Mouse (Mus musculus) erythroblast, embryonic 14.5 days (primary cell): Measurements from ENCODE around the gene Tef. TPM values are rescaled to one million over a fixed set of nuclear protein-coding genes. Genes with fewer than 3 reads are reported as not detected.
A peak's percentile ranks its signal among the peaks of the same experiment; 100 is the strongest.

Experiments
- H3K27me3 ChIP-seq: 2 replicates; pipeline ENCODE4 v1.6.1; 2012; ENCODE audit warnings: inconsistent platforms; ENCODE audit not compliant: control insufficient read depth
- H3K36me3 ChIP-seq: 2 replicates; pipeline ENCODE4 v1.6.1; 2012; ENCODE audit warnings: mild to moderate bottlenecking, inconsistent platforms; ENCODE audit not compliant: control insufficient read depth
- H3K4me1 ChIP-seq: 2 replicates; pipeline ENCODE4 v1.6.1; 2012; ENCODE audit warnings: inconsistent platforms; ENCODE audit not compliant: control insufficient read depth
- H3K4me3 ChIP-seq: replicated peaks from 2 replicates; pipeline ENCODE3; 2012; ENCODE audit warnings: moderate library complexity, mild to moderate bottlenecking, inconsistent platforms
- H3K9me3 ChIP-seq: 2 replicates; pipeline ENCODE4 v1.6.1; 2012; ENCODE audit warnings: low read length, inconsistent platforms, mixed read lengths; ENCODE audit not compliant: control insufficient read depth
- GATA1 ChIP-seq: IDR thresholded peaks from 2 replicates; pipeline ENCODE4 v1.6.1; 2012; ENCODE audit warnings: low read length, inconsistent platforms, mixed read lengths
- TAL1 ChIP-seq: IDR thresholded peaks from 3 replicates; pipeline ENCODE4 v1.6.1; 2012; ENCODE audit warnings: low read length, inconsistent platforms, mixed read lengths
- polyA plus RNA-seq: library from polyadenylated mRNA; stranded (reverse); fragments of >175 nt; gene quantifications from 2 replicates; pipeline ENCODE4 v1.2.3, GENCODE M21; 2012

Tef gene
- polyA plus RNA-seq = 0.26 and 0.90 TPM in 2 replicates

- Histone ChIP-seq H3K4me3 (peak within 1 kb of the TSS; percentile 43), H3K9me3 (no peaks in the 10 kb centered on the region), H3K36me3 (peaks cover 2% of the 10 kb centered on the region; the same call in 1 of the 2 replicates), H3K4me1 (peaks cover 37% of the 10 kb centered on the region), H3K27me3 (no peaks in the 10 kb centered on the region)
- TF ChIP-seq GATA1 (no peak), TAL1 (no peak)
Measured at GRCm38 (mm10) chr15:81802001-81802890, at the start of gene Tef. Gene Tef, plus strand, starts transcription at chr15:81802421.

GRCm38 (mm10) chr15:81753669-81754068 lies 48.6 kb upstream of the Tef start:
- Histone ChIP-seq H3K36me3 (peaks cover 8% of the 10 kb centered on the region), H3K9me3 (peaks cover 3% of the 10 kb centered on the region), H3K4me1 (peaks cover 20% of the 10 kb centered on the region), H3K4me3 (no peak overlapping the region), H3K27me3 (no peaks in the 10 kb centered on the region)
- no peak for TF ChIP-seq TAL1
- TF ChIP-seq GATA1 = no peak

- Histone ChIP-seq H3K9me3 (peaks cover 6% of the 10 kb centered on the region), H3K36me3 (peaks cover 18% of the 10 kb centered on the region), H3K4me1 (peaks cover 26% of the 10 kb centered on the region), H3K4me3 (no peak overlapping the region), H3K27me3 (no peaks in the 10 kb centered on the region)
- TF ChIP-seq GATA1 (no peak), TAL1 (no peak)
Measured at GRCm38 (mm10) chr15:81758701-81759100, 43.5 kb upstream of the Tef start.

DNA sequence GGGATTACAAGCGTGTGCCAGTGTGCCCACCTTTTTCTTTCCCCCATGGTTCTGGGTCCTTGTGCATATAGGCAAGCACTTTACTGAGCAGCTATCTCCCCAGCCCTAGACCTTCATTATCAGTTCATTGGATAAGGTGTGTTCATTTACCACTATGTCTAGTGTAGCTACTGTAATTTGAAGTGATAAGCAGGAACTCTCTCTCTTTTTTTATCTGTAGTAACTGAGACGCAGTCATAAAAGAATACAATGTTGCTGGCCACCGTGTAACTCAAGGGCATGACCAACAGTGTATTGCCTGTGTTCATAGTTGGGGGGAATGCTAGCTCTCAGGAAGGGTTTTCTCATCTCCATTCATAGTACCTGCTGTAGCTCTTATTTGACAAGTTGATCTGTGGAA lies 42.7 kb upstream of the Tef start:
- peaks cover 6% of the 10 kb centered on the region for H3K9me3 ChIP-seq
- H3K27me3 ChIP-seq = no peaks in the 10 kb centered on the region
- no peak overlapping the region for H3K4me3 ChIP-seq
- peaks cover 31% of the 10 kb centered on the region for H3K4me1 ChIP-seq
- peaks cover 18% of the 10 kb centered on the region for H3K36me3 ChIP-seq
- TF ChIP-seq TAL1 (no peak), GATA1 (no peak)

DNA sequence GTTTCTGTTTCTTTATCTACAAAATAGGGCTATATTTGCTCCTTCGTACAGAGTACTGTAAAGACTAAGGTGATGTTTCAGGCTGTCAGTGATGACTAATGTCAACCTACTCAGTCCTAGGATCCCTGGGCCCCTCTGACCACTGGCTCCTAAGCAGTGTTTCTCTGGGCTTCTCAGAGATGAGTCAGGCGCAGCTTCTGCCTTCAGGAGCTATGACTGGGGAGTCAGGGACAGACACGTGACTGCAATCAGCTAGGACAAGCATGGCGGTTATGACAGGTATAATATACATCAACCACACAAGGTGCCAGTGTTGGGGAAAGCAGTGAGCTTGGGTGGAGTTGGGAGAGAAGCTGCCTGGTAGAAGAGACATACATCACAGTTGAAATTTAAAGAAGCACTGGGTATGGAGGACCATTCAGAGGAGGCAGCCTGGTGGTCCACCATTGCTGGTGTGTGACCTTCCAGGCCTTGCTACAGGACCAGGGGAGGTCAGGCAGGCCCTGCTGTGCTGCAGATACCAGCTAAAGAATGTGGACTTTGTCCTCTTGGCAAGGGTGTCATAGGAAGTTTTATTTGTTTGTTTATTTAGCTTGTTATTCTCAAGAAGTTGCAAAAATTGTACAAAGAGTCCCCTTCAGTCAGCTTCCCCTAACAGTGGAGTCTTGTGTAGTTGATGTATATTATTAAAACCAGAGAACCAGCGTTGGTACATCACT lies 41.7 kb upstream of the Tef start:
- Histone ChIP-seq H3K9me3 (peaks cover 6% of the 10 kb centered on the region), H3K4me1 (peaks cover 39% of the 10 kb centered on the region), H3K36me3 (peaks cover 13% of the 10 kb centered on the region), H3K4me3 (no peak overlapping the region), H3K27me3 (no peaks in the 10 kb centered on the region)
- TF ChIP-seq TAL1 (no peak), GATA1 (no peak)

GRCm38 (mm10) chr15:81761381-81761780 lies 40.8 kb upstream of the Tef start:
- TF ChIP-seq TAL1 = no peak
- TF ChIP-seq GATA1 = no peak
- Histone ChIP-seq H3K27me3 (no peaks in the 10 kb centered on the region), H3K4me1 (peaks cover 47% of the 10 kb centered on the region), H3K9me3 (peaks cover 3% of the 10 kb centered on the region; the same call in 1 of the 2 replicates), H3K36me3 (peaks cover 10% of the 10 kb centered on the region), H3K4me3 (no peak overlapping the region)

- H3K27me3 ChIP-seq = no peaks in the 10 kb centered on the region
- H3K36me3 ChIP-seq = peaks cover 10% of the 10 kb centered on the region
- peaks cover 3% of the 10 kb centered on the region; the same call in 1 of the 2 replicates for H3K9me3 ChIP-seq
- H3K4me1 ChIP-seq = peaks cover 49% of the 10 kb centered on the region
- H3K4me3 ChIP-seq = no peak overlapping the region
- TF ChIP-seq GATA1 = no peak
- no peak for TF ChIP-seq TAL1
Measured at GRCm38 (mm10) chr15:81761959-81762358, 40.3 kb upstream of the Tef start.

DNA sequence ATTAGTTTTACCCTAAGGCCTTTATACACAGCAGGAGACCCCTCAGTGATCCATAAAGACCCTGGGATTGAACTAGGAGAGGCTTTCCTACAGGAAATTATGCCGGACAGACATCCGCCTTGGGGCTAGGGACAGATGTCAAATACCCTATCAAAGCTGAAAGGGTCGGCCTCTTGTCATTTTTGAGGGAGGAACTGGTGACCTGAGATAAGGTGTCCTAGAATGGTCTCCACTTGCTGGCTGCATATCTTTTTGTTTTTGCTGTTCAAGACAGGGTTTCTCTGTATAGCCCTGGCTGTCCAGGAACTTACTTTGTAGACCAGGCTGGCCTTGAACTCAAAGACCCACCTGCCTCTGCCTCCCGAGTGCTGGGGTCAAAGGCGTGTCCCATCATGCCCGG lies 37.6 kb upstream of the Tef start:
- TF ChIP-seq TAL1 = no peak
- no peak for TF ChIP-seq GATA1
- no peaks in the 10 kb centered on the region for H3K27me3 ChIP-seq
- peaks cover 47% of the 10 kb centered on the region for H3K4me1 ChIP-seq
- no peak overlapping the region for H3K4me3 ChIP-seq
- H3K9me3 ChIP-seq = peaks cover 3% of the 10 kb centered on the region; the same call in 1 of the 2 replicates
- H3K36me3 ChIP-seq = peaks cover 22% of the 10 kb centered on the region

DNA sequence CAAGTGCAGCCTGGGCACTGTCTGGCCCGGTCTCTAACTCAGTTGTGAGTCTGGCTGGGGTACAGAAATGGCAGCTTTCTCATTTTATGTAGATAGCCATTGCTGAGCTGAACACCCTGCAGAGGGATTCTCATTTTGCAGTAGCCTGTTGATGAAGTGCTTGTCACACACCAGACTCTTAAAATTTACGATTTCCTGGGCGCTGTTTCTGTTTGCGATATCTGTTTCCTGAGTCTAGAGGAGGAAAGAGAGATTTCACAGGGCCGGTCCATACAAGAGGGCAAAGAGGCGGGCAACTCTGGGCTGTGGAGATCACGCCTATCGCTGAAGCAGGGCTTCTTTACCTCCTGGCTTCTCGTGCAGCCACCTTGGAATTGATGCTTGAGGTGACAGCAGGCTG lies 36.6 kb upstream of the Tef start:
- Histone ChIP-seq H3K4me3 (no peak overlapping the region), H3K36me3 (peaks cover 28% of the 10 kb centered on the region), H3K27me3 (no peaks in the 10 kb centered on the region), H3K9me3 (peaks cover 3% of the 10 kb centered on the region), H3K4me1 (peaks cover 37% of the 10 kb centered on the region)
- no peak for TF ChIP-seq TAL1
- TF ChIP-seq GATA1 = no peak
